Mouse (Mus musculus) CH12.LX (cell line): ENCODE data around the gene Nuak2. TPM values are rescaled to one million over a fixed set of nuclear protein-coding genes. Genes with fewer than 3 reads are reported as not detected.

Experiments used
- DNase-seq: peaks from one replicate; pipeline ENCODE4 v3.0.0-alpha.2; 2013; ENCODE audit errors: extremely low read depth
- H3K27ac ChIP-seq: 2 replicates; pipeline ENCODE4 v1.5.1; 2012; ENCODE audit warnings: low read depth, mild to moderate bottlenecking, control low read depth, moderate library complexity; ENCODE audit not compliant: insufficient read depth
- H3K27me3 ChIP-seq: replicated peaks from 2 replicates; pipeline ENCODE3; 2012; ENCODE audit warnings: inconsistent platforms
- H3K36me3 ChIP-seq, 2 experiments: replicated peaks in 1 of 2; 2 replicates each; pipeline versions ENCODE3 to v1.6.1; 2012; ENCODE audit warnings: inconsistent platforms in 1 of 2, low read length in 1 of 2, mild to moderate bottlenecking in 1 of 2, mixed read lengths in 1 of 2, moderate library complexity in 1 of 2; ENCODE audit not compliant: control insufficient read depth in 1 of 2, insufficient read depth in 1 of 2
- H3K4me1 ChIP-seq, 2 experiments: 2 replicates each; pipeline ENCODE4 v1.6.1; 2012; ENCODE audit warnings: inconsistent platforms in 1 of 2, moderate library complexity in 1 of 2; ENCODE audit not compliant: insufficient read depth in 2 of 2, control insufficient read depth in 1 of 2
- H3K4me2 ChIP-seq: 2 replicates; pipeline ENCODE4 v1.6.1; 2012; ENCODE audit warnings: low read depth, mild to moderate bottlenecking, control low read depth; ENCODE audit not compliant: poor library complexity, insufficient read depth, severe bottlenecking
- H3K4me3 ChIP-seq, 3 experiments: fragments of 150-350 bp in 1 of 3; sonication (generic) in 1 of 3; replicated peaks in 1 of 3; 2 replicates each; pipeline versions ENCODE3 to v1.5.1; 2011 to 2012; ENCODE audit warnings: low read depth in 2 of 3, low read length in 2 of 3, mild to moderate bottlenecking in 2 of 3, moderate library complexity in 2 of 3, control low read depth in 1 of 3, improper control_type of control experiment in 1 of 3, inconsistent platforms in 1 of 3, mixed read lengths in 1 of 3; ENCODE audit not compliant: poor library complexity in 1 of 3
- H3K79me2 ChIP-seq: replicated peaks from 2 replicates; pipeline ENCODE4 v1.6.1; 2012; ENCODE audit warnings: mild to moderate bottlenecking, moderate library complexity; ENCODE audit not compliant: control insufficient read depth, poor library complexity, insufficient read depth, severe bottlenecking; ENCODE audit errors: extremely low read depth
- H3K9ac ChIP-seq: 2 replicates; pipeline ENCODE4 v1.6.1; 2012; ENCODE audit warnings: low read depth, mild to moderate bottlenecking, control low read depth, moderate library complexity; ENCODE audit not compliant: insufficient read depth
- H3K9me3 ChIP-seq: replicated peaks from 2 replicates; pipeline ENCODE3; 2012; ENCODE audit warnings: low read length, inconsistent platforms, mixed read lengths
- CHD1 ChIP-seq: IDR thresholded peaks from 2 replicates; pipeline ENCODE4 v1.6.1; 2012; ENCODE audit warnings: low read depth, low read length, improper control_type of control experiment, inconsistent platforms
- EP300 ChIP-seq: IDR thresholded peaks from 2 replicates; pipeline ENCODE4 v1.6.1; 2011; ENCODE audit warnings: low read length, improper control_type of control experiment
- ETS1 ChIP-seq: conservative IDR thresholded peaks from 2 replicates; pipeline ENCODE4 v1.6.1; 2012; ENCODE audit warnings: low read depth, mild to moderate bottlenecking, inconsistent platforms, low read length, improper control_type of control experiment, moderate library complexity
- GABPA ChIP-seq: IDR thresholded peaks from 2 replicates; pipeline ENCODE4 v1.6.1; 2012; ENCODE audit warnings: low read depth, low read length, improper control_type of control experiment, inconsistent platforms; ENCODE audit not compliant: insufficient replicate concordance
- HCFC1 ChIP-seq: IDR thresholded peaks from 2 replicates; pipeline ENCODE4 v1.6.1; 2012; ENCODE audit warnings: low read depth, mild to moderate bottlenecking, inconsistent platforms, low read length, improper control_type of control experiment
- JUN ChIP-seq: IDR thresholded peaks from 2 replicates; pipeline ENCODE4 v1.6.1; 2011; ENCODE audit warnings: low read depth, mild to moderate bottlenecking, low read length, improper control_type of control experiment, moderate library complexity; ENCODE audit not compliant: insufficient read depth
- KAT2A ChIP-seq: IDR thresholded peaks from 2 replicates; pipeline ENCODE4 v1.6.1; 2012; ENCODE audit warnings: low read length, improper control_type of control experiment, inconsistent platforms; ENCODE audit not compliant: insufficient replicate concordance
- MAX ChIP-seq: IDR thresholded peaks from 2 replicates; pipeline ENCODE4 v1.6.1; 2011; ENCODE audit warnings: low read length, improper control_type of control experiment
- MAZ ChIP-seq: IDR thresholded peaks from 2 replicates; pipeline ENCODE4 v1.6.1; 2012; ENCODE audit warnings: low read depth, mild to moderate bottlenecking, inconsistent platforms, low read length, improper control_type of control experiment, moderate library complexity
- MEF2A ChIP-seq: IDR thresholded peaks from 2 replicates; pipeline ENCODE4 v1.6.1; 2014; ENCODE audit warnings: low read depth, mild to moderate bottlenecking, inconsistent platforms, low read length, improper control_type of control experiment, borderline replicate concordance
- MYC ChIP-seq: IDR thresholded peaks from 2 replicates; pipeline ENCODE4 v1.6.1; 2011; ENCODE audit warnings: low read depth, mild to moderate bottlenecking, improper control_type of control experiment, low read length
- PAX5 ChIP-seq: IDR thresholded peaks from 2 replicates; pipeline ENCODE4 v1.6.1; 2012; ENCODE audit warnings: low read length, inconsistent platforms, mixed read lengths
- RAD21 ChIP-seq: IDR thresholded peaks from 2 replicates; pipeline ENCODE4 v1.6.1; 2011; ENCODE audit warnings: low read depth, mild to moderate bottlenecking, low read length, improper control_type of control experiment, moderate library complexity
- SIN3A ChIP-seq: IDR thresholded peaks from 2 replicates; pipeline ENCODE4 v1.6.1; 2012; ENCODE audit warnings: low read length, improper control_type of control experiment, inconsistent platforms
- SMC3 ChIP-seq: IDR thresholded peaks from 2 replicates; pipeline ENCODE4 v1.6.1; 2011; ENCODE audit warnings: low read depth, low read length, improper control_type of control experiment
- TCF12 ChIP-seq: IDR thresholded peaks from 2 replicates; pipeline ENCODE4 v1.6.1; 2014; ENCODE audit warnings: low read depth, mild to moderate bottlenecking, inconsistent platforms, low read length, improper control_type of control experiment
- UBTF ChIP-seq: IDR thresholded peaks from 2 replicates; pipeline ENCODE4 v1.6.1; 2012; ENCODE audit warnings: low read depth, mild to moderate bottlenecking, inconsistent platforms, low read length, improper control_type of control experiment, moderate library complexity
- USF1 ChIP-seq: IDR thresholded peaks from 2 replicates; pipeline ENCODE4 v1.6.1; 2014; ENCODE audit warnings: low read depth, mild to moderate bottlenecking, inconsistent platforms, low read length, improper control_type of control experiment
- USF2 ChIP-seq: conservative IDR thresholded peaks from 2 replicates; pipeline ENCODE4 v1.6.1; 2011; ENCODE audit warnings: low read depth, low read length, improper control_type of control experiment
- ZC3H11A ChIP-seq: IDR thresholded peaks from 2 replicates; pipeline ENCODE4 v1.6.1; 2012; ENCODE audit warnings: low read depth, mild to moderate bottlenecking, inconsistent platforms, low read length, improper control_type of control experiment
- ZMIZ1 ChIP-seq: IDR thresholded peaks from 2 replicates; pipeline ENCODE4 v1.6.1; 2012; ENCODE audit warnings: low read depth, mild to moderate bottlenecking, inconsistent platforms, low read length, improper control_type of control experiment
- ZNF384 ChIP-seq: IDR thresholded peaks from 2 replicates; pipeline ENCODE4 v1.6.1; 2012; ENCODE audit warnings: low read depth, low read length, improper control_type of control experiment, inconsistent platforms
- dilution Hi-C: fragments of 300-500 bp; cut with MboI; formaldehyde crosslinking; loops from 2 replicates; pipeline ENCODE4 v1.14.3; 2020; ENCODE audit warnings: low sequenced_read_pairs; ENCODE audit not compliant: extremely low pct_unique_long_range_greater_than_20kb, extremely low pct_ligation_motif_present
- in situ Hi-C: fragments of 300-500 bp; cut with MboI; formaldehyde crosslinking; loops from 3 replicates; pipeline ENCODE4 v1.14.3; 2019; ENCODE audit warnings: low sequenced_read_pairs, low pct_ligation_motif_present, low pct_unique_long_range_greater_than_20kb, mixed read lengths
- polyA plus RNA-seq: library from polyadenylated mRNA; unstranded; fragments of >175 nt; gene quantifications from 2 replicates; pipeline ENCODE4 v1.2.1, GENCODE M21; 2012; ENCODE audit warnings: low read depth; ENCODE audit not compliant: insufficient read length
- total RNA-seq, 2 experiments: library from RNA; depleted of rRNA; stranded (reverse); fragments of 300-350 nt in 1 of 2; fragments of >200 nt in 1 of 2; gene quantifications; 2 replicates each; pipeline ENCODE4 v1.2.3; 2012 to 2014

Nuak2 gene
- total and polyA plus RNA-seq, 3 experiments, result 0.30 TPM; not detected in 2

DNA sequence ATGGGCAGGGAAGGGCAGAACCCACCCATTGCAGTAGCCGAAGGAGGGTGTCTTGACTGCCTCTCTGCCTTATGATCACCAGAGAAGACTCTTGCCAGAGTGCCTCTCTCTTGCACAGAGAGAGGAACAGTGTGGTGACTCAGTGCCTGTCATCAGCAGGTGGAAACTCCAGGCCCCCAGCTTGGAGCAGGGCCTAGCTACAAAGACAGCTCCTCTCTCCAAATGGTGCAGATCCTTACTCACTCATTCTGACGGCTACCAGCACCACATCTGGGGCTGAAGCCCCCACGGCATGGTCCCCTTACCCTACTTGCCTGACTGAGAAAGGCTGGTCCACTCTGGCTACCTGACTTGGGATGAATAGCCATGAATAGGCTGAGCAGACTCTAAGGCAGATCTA is 48.5 kb downstream of the Nuak2 start:
- peaks cover 2% of the 10 kb centered on the region for H3K27me3 ChIP-seq
- H3K79me2 ChIP-seq, result no peaks in the 10 kb centered on the region
- peaks cover 7 to 24% of the 10 kb centered on the region in 2 experiments for H3K4me1 ChIP-seq
- peaks cover 0 to 2% of the 10 kb centered on the region in 2 experiments for H3K36me3 ChIP-seq
- no peaks in the 10 kb centered on the region for H3K9me3 ChIP-seq
- in situ Hi-C loops (loop anchor here (10.0 kb wide), 1 partner anchor 230 kb away; no protein-coding TSS in a partner anchor), dilution Hi-C loops (no loop called here)
- H3K9ac ChIP-seq, result no peak overlapping the region
- no peak for TF ChIP-seq GABPA
- no peak for TF ChIP-seq KAT2A
- no peak for TF ChIP-seq EP300
- TF ChIP-seq RAD21, result no peak
- no peak for TF ChIP-seq TCF12
- TF ChIP-seq ZC3H11A, result no peak
- TF ChIP-seq ZNF384, result no peak
- TF ChIP-seq SMC3, result no peak
- no peak for TF ChIP-seq HCFC1
- no peak for TF ChIP-seq MEF2A
- TF ChIP-seq MYC, result no peak
- TF ChIP-seq SIN3A, result no peak
- no peak for TF ChIP-seq UBTF
- no peak overlapping the region for H3K4me3 ChIP-seq
- H3K27ac ChIP-seq, result no peak overlapping the region
- no peak overlapping the region for H3K4me2 ChIP-seq
- no peak for DNase-seq

- H3K27me3 ChIP-seq, result peaks cover 2% of the 10 kb centered on the region
- peaks cover 0 to 2% of the 10 kb centered on the region in 2 experiments for H3K36me3 ChIP-seq
- in situ Hi-C loops (loop anchor here (10.0 kb wide), 1 partner anchor 230 kb away; no protein-coding TSS in a partner anchor), dilution Hi-C loops (no loop called here)
- no peak overlapping the region for H3K9ac ChIP-seq
- H3K4me3 ChIP-seq, result no peak overlapping the region
- no peaks in the 10 kb centered on the region for H3K9me3 ChIP-seq
- H3K4me2 ChIP-seq, result no peak overlapping the region
- no peaks in the 10 kb centered on the region for H3K79me2 ChIP-seq
- peaks cover 7 to 24% of the 10 kb centered on the region in 2 experiments for H3K4me1 ChIP-seq
- H3K27ac ChIP-seq, result no peak overlapping the region
- TF ChIP-seq ZMIZ1, result no peak
- TF ChIP-seq ZC3H11A, result no peak
- no peak for TF ChIP-seq ETS1
- TF ChIP-seq MYC, result no peak
- TF ChIP-seq SIN3A, result no peak
- no peak for TF ChIP-seq MAZ
- no peak for TF ChIP-seq USF1
- no peak for TF ChIP-seq CHD1
- no peak for TF ChIP-seq MAX
- TF ChIP-seq USF2, result no peak
- no peak for TF ChIP-seq PAX5
- no peak for TF ChIP-seq JUN
- TF ChIP-seq, all 38 proteins: peak for 0
- no peak for DNase-seq
These were observed 49.1 kb downstream of the Nuak2 start for GRCm38 (mm10) chr1:132364896-132365557.
